Mouse (Mus musculus) adrenal gland (tissue): Measurements from ENCODE around the gene Ufc1.

Source experiments
- intact Hi-C: fragments of 180-260 bp; cut with DNase I; formaldehyde crosslinking; loops from one replicate; pipeline ENCODE4 v1.15.1; 2025

Gene Ufc1

DNA sequence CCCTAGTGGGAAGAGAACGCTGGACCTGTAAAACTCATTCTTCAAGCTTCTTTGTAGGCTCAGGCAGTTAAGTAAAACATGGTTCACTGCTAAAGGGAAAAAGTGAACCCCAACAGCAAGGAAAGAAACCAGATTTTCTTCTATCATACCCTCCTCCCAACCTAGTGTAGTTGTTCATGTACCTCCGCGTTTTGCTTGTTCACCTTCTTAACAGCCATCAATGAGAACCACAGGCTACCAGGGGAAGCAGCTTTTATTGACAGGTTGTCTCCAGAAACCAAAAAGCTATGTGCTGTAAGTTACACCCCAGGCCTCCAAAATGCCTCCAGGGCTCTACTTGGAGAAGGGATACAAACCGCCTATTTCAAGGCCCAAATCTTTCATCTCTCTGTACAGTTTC lies 6.5 kb downstream of the Ufc1 start:
- intact Hi-C loops = no loop called here

DNA sequence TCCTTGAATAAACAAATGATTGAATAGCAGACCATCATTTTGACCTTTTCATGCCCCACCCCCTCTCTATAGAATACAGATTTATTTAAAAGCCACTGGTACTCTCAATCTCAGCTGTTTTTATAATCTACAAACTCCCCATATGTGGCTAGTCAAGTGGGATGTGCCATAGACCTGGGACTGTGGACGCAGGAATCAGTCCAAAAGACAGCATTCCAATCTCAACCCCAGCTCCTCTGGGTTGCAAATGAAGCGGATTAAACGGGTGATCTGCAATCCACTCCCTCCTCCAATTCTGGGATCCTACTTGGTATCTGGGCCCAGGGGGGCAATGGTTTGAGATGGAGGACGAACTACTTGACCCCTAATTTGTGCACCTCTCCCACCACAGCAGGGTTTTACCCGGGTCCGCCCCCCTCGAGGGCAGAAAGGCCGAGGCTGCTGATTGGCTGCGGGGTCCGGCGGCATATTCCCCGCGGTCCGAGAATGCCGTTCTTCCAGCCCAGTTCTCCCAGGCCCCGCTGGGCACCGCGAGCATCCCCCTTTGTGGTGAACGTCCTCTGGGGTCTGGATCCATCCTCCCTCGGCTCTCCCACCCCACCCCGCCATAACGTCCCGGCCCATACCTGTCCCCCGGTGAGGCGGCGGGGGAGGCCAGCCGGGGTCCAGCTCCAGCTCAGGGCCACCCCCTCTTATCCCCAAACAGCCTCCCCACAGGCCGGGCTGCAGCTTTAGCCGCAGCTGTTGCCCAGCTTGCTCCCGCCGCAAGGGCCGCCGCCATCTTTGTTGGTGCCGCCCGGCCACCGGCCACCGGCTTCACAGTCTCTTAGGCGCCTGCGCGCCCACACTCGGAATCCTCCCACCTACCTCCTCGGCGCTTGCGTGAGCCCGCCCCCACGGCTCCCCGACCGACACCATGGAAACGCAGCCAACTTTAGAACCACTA lies 7.4 kb downstream of the Ufc1 start, which contains the start of gene Usp21:
TSS of gene Usp21 (minus strand) at position 856 of the 946 bp plus-strand sequence.
- intact Hi-C loops = no loop called here

DNA sequence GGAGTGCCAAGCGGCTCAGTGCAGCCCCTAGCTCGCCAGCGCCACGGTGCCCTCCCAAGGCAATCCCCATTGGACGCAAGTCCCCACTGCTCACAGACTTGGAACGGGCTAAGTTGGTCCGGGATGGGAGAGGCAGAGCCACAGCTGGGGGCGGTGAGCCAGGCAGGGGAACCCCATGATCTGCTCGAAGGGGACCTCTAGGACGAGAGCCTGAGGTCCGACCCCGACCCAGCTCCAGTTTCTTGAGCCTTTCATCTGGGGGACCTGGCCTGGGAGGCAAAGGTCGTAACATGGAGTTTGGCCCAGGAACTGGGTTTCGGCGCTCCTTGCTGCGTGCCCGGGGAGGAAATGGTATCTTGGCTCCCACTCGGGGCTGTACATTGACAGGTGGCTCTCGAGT lies 8.3 kb downstream of the Ufc1 start:
- intact Hi-C loops = no loop called here

DNA sequence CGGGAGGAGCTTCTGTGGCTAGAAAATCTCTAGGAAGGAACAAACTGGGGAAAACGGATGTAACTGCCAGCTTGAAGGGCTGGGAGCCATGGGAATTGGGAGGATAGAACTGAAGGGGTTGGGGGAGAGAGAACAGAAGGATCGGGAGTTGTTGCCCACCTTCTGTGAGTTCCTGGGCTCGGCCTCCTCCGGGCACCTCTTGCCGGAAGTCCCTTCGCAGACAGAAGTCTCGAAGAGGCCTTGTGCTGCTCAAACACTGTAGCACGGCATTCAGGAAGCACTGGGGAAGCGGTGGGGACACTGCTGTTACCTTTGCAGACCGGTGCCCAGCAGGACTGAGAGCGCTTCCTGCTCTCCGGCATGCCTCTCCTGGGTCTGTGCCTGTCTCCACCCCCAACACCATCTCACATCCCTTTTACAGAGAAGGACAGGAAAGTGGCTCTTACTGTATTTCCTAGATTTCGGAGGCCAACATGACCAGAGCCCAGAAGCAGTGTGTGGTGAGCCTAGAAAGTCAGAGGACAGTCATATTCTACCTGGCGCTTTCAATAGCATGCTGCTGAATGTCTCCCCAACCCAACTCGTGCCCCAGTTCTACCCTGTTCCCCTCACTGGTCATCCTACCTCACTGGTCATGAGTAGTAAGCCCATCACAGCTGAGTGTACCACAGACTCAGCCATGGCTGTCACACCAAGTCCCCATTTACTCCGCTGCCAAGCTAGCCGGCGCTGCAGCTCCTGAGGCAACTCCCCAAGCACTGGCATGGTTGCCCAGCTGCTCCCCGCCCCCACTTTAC lies 9.5 kb downstream of the Ufc1 start:
- intact Hi-C loops = no loop called here

DNA sequence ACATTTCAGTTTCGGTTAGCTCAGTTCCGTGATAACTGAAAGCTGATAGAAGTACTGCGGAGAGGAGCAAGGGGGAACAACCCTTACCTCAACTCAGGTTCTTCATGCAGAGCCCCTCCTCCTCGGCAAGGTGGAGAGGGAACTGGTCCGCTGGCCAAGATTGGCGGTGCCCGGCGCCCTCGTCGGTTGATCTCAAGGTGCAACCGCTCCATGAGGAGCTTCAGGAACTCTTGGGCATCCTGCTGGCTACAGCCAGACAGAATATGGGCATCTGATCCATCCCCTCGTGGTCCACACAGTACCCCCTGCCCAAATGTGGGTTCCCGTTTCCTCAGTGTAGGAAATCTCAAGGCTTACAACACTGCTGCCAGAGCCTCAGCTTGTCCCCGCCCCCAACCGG lies 10.3 kb downstream of the Ufc1 start:
- intact Hi-C loops = no loop called here

DNA sequence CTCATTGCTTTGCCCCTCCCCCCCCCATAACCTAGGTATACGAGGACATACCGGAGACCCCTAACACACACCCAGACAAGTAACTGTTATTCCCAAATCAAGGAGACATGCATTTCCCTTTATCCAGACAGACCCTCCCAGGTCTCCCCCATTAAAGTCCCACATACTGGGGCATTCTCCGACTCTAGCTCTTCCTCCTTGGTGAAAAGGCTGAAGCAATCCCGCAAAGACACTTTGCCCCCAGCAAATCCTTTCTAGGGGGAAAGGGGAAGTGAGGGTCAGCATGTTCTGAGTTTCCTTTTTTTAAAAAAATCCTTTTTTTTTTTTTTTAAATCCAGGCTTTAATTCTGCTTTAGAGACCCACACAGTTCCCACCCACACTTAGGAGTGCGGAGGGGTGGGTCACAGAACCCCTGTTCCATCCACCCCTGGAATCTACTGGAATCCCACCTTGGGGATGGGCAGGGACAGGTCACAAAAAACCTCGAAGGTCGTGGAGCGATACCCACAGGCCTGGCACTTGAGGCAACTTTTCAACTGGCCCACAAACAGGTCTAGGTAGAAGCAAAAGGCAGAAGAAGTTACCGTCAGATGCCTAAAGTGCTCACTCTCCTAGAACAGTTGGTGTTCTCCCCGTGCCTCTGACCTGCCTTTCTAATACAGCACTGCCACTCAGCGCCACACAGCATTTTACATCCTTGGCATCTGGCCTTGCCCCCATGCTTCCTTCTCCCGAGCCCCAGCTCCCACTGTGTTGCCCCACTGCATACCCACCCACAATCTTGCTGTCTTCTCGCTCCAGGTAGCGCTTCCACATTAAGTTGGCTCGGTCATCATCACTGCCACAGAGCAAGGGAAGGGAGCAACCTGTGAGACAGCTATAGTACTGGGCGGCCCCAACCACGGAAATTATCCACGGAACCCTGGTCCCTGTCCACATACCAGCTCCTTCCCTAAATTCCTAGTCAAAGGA lies 11.3 kb downstream of the Ufc1 start:
- intact Hi-C loops = no loop called here

DNA sequence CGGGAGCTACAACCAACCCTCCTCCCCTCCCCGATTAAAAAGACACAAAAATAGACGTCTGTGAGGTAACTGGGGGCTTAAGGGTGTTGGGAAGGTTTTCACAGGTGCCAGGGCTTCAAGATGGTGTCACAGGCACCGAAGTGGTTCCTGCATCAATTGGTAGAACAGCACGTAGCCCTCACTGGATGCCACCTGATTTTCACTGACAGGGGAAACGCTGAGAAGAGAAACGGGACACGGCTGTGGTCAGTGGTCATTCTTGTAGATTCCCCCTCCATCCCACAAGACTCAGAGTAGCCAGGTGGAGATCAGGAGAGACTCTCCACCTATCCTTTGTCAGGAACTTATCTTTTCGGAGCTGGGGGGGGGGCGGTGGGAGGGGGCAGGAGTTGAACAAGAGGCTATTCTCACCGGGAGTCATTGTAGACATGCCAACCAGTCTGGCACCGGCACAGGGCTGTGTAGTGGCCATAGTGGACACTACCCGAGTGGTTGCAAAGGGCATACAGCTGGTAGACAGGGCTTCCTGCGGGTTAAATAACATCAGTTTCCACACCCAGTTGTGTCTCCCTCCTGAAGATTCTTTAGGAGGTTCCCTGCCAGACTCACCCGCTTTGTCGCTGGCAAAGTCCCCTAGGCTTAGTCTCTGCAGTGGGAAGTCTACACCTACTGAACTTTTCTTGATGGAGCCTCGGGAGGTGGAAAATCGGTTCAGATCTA lies 12.6 kb downstream of the Ufc1 start:
- intact Hi-C loops = no loop called here

DNA sequence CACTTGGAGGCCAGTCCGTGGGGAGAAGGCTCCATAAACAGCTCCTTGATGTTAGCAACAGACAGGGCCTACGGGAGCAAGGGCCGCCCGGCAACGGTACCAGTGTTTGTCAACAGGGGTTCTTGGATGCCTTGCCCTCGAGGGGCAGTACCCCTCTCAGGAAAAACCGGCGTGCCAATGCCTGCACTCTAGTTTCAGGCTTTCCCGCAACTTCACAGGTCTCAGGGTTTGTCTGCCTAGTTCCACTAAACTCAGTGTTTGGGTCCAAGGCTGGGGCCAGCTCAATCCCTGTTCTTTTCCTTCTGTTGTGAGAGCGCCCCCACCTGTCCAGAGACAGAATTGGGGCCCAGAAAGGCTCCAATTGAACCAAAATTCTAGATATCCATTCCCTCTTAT lies 13.3 kb downstream of the Ufc1 start:
- intact Hi-C loops = no loop called here

DNA sequence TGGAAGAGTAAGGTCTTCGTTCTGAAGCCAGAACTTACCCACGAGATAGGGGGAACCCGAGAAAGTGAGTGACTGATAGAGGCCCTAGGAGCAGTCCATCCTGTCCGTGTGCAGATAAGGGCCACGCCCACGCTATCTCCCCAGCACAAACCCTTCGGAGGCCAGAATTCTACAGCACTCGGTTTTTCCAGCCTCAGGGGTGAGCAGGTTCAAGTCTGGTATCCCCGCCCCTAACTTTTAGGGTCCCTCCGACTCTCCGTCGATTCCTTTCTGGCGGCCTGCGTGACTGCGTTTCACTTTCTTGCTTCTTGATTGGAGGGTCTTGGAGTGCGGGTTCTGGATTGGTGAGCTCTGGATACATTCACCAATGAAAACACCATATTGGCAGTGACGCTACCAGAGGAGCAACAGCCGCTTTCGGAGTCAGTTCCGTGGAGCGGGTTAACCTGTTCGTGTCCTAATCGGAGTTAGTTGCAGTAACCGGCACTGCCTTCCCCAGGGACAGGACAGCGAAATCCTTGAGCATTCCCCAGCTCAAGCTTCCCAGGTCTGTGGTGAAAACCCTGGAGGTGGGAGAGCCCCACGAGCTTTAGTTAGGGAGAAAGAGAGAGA lies 13.8 kb downstream of the Ufc1 start, which contains the start of gene Ppox:
TSS of gene Ppox (minus strand) at position 271 of the 612 bp plus-strand sequence.
- intact Hi-C loops = no loop called here

DNA sequence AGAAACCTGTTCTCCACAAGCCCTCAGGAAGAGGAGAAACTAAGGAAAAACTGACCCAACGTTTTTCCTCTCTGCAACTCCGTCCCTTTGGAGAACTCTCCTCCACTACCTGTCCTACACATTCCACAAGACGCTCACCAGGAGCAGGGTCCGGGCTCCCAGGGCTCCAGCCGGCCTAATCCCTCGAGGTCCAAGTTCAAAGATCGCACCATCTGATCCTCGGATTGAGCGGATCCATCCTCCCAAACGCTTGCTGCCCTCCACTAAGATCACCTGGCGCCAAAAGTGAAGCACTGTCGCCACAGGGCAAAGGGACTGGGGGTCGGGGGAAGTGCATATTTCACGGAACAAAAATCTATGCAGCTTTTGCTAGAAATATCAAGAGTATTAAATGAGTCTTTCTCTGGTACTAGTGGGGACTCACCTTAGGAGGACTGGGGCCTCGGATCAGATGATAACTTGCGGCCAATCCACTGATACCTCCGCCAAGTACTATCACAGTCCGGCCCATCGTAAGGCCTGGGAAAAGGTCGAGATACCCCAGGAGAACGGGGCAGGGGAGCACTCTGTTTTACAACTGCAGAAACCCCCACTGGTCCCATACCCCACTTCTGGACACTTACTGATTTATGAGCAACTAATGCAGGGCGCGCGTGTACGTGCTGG lies 14.4 kb downstream of the Ufc1 start:
- intact Hi-C loops = no loop called here

DNA sequence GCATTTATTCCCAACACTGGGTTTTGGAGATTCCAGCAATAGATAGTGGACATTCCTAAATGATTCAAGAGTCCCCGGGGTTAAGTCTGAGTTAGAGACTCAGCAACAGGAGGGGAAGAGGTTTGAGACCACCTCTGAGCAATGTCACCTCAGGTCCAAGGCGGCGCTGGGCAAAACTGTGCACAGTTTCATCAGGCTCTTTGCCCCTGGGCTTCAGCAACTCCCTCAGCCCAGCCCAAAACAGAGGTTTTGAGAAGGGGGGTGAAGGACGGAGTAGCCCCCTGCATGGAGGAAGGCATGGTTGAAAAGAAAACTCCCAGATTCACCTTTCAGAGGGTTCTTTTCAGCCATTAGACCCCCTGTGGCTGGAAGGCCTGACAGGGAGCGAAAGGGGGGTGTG lies 15.1 kb downstream of the Ufc1 start:
- intact Hi-C loops = no loop called here

DNA sequence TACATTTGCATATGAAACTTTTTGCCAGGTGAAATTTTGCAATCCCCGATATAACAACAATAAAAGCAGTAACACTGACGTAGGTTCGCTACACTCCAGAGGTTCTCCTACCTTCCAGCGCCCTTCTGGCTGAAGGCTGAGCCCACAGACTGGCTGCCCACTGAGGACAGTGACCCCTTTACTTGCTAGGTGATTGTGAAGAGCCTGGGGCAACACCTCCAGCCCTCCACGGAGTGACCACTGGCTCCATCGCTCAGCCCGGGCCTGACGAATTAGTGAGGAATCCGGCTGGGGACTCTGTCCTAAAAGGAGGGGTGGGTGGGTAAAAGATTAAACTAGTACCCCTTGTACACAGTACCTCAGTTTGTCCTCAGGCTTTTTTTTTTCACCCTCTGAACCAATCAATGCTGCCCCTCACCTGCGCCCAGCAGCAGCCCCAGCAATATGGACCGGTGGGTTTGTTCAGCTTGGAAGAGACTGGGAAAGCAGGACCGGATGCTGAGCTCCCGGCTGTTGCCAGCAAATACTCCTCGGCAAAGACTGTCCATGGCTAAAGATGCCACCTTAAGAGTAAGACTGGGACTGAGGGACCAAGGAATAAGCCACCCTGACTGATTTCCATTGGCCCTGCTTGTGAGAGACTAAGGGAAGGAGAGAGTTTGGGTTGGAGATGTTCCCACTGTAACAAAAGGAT lies 15.7 kb downstream of the Ufc1 start:
- intact Hi-C loops = no loop called here

DNA sequence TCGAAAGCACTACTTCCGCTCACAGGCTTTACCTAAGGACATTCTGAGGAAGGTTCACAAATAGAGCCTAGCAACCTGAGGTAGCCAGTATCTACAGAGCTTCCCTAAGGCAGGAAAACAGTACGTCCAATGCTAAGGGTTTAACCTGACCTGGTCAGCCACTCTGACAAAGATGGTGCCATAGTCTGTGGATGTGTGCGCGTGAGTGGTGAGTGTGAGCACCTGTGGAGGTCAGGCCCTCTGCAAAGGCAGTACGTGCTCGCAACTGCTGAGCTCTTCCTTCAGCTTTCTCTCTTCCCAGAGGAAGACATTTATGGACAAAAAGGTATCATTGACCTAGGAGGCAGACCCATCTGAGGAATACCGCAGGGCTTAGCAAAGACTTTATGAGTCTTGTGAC lies 16.4 kb downstream of the Ufc1 start:
- intact Hi-C loops = no loop called here

DNA sequence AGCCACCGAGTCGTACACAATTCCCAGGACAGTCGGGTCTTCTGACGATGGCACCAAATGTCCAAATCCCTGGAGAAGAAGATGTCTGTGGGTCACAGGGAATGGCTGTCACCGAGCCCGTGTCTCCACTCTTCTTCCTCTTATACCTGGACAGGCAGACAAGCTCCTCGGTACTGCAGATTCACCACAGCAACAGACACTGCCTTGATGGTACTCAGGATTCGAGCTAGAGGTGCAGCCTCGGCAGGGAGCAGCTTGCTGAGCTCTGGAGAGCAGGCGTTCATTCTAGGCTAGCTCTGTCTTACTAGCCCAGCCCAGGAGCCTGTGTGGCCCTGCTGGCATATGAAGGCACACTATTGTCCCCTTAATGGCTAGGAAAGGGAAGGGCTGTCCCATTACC lies 17.1 kb downstream of the Ufc1 start:
- intact Hi-C loops = no loop called here

DNA sequence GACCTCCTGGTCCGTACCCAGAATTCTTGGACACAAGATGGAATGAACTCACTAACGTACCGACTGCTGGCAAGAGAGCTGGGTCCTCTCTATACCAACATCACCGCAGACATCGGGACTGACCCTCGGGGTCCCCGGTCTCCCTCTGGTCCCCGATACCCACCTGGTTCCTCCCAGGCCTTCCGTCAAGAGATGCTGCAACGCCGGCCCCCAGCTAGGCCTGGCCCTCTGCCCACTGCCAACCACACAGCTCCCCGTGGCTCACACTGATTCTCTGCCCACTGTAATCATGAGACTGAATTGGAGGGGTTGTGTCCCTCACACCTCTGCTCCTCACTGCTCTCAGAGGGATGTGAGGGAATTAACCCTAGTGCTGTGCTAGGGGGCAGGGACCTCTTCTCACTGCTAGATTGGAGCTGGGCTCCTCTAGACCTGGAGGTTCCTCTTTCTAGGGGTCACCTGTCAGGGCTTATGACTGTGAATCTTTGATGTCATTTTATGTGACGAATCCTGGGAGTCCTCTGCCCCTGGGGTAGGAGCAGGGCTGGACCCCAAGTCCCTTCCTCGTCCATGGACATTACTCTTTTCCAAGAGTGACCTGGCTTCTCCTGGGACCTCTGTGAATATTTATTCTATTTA lies 18.6 kb downstream of the Ufc1 start:
- intact Hi-C loops = no loop called here

DNA sequence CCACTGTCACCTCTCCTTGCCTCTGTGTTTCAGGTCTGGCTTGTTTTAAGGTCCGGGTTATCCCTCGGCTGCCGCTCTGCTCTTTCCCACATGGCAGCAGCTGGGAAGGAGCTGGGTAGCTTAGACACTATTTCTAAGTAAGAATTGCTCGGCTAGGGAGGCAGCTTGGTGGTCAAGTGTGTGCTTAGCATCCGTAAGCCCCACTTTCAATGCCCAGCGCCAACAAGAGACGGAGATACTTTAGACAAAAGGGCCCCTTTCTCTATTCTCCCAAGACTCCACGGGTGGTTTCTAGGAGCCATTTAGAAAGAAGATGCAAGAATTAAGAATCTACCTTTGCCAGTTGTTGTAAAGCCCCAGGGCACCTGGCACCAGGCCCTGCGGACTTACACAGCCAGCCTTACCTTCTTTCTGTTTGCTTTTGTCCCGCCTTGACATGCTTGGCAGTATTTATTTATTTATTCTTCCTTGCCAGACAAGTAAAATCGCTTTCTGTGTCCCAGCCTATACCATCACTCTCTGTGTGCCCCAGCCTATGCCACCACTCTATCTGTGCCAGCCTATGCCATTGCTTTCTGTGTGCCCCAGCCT lies 19.6 kb downstream of the Ufc1 start:
- intact Hi-C loops = no loop called here

DNA sequence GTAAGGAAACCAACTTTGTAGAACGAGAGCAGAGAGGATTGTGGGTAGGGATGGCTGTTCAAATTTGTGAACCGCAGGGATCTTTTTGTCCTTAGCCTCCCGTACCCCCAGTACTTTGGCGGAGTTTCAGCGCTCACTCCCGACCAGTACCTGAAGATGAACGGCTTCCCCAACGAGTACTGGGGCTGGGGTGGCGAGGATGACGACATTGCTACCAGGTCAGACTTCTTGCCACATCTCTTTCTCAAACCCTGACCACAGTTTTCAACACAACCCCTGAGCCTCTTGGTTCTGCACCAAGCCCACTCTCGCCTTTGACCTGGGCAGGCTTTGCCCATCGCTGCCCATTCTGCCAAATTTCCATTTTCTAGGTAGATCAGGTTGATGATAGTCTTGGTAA lies 20.7 kb downstream of the Ufc1 start:
- intact Hi-C loops = no loop called here

DNA sequence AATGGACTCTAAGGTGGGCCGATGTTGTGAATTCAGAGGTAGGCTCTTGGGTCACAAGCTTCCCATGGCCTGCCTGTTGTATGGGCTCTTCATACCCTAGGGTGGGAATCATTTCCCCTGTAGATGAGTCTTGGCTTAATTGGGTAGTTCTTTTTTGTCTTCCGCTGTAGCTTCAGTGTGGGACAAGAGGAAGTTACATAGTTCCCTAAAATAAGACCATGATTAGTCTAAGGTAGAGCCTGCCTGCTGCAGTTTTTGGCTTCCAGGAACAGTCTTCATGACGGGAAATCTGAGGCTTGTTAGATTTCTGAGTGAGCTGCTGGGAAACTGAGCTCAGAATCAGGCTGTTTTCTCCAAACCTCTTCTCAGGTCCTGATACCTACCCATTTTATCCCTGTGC lies 22.7 kb downstream of the Ufc1 start:
- intact Hi-C loops = no loop called here
